Mouse (Mus musculus): ENCODE measurements around the gene Crisp2. TPM values are rescaled to one million over a fixed set of nuclear protein-coding genes. Genes with fewer than 3 reads are reported as not detected.

Crisp2 gene
- polyA plus RNA-seq (2016; fragmentation: Nextera tagmentation; extraction: Ambion mirVana): not detected in 2 replicates

DNA sequence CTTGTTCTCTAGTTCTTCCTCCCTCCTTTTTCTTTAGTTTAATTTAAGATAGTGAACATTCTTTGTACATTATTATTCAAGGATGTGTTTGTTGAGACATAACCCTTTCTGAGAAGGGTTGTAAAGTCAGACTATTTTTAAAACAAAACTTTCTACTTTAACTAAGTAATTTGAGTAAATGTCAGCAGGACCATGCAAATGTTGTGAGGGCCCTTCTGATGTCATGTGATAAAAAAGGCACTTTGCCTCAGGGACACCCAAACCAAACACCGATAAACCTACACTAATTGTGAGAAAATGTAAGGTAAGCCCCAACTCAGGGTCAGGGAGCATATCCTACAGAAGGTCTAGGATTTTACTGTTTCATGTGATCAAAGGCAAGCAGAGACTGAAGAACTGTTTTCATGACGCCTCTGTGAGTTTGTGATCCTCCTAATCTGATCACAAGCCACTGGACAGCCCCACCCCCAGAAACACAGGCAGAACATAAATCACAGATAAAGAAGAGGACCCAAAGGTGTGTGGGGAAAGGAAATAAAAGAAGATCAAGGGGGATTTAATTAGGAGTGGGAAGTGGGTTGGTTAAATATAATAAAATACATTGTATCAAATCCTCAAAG lies at the start of gene Crisp2:
TSS of gene Crisp2 (minus strand) at position 51 of the 620 bp plus-strand sequence.
- no peak within 1 kb of the TSS for H3K27ac ChIP-seq (replicated peaks)
- no peaks in the 10 kb centered on the region for H3K9me3 ChIP-seq (replicated peaks)
- H3K4me3 ChIP-seq: no peak within 1 kb of the TSS
- no peaks in the 10 kb centered on the region for H3K4me1 ChIP-seq
- H3K36me3 ChIP-seq: no peaks in the 10 kb centered on the region
- 55% methylated on average over 2 of the region's 2 CpGs for WGBS
- H3K27me3 ChIP-seq (ENCODE audit: low read depth, poor library complexity, severe bottlenecking): no peaks in the 10 kb centered on the region
- no peak for DNase-seq (ENCODE audit: low spot score)

- Histone ChIP-seq H3K4me3 (no peak overlapping the region), H3K9me3 (replicated peaks) (no peaks in the 10 kb centered on the region), H3K36me3 (no peaks in the 10 kb centered on the region), H3K27me3 (ENCODE audit: low read depth, poor library complexity, severe bottlenecking) (no peaks in the 10 kb centered on the region), H3K4me1 (no peaks in the 10 kb centered on the region), H3K27ac (replicated peaks) (no peak overlapping the region)
- DNase-seq (ENCODE audit: low spot score): no peak
These were observed 48.3 kb upstream of the Crisp2 start for GRCm38 (mm10) chr17:40855065-40855464.

DNA sequence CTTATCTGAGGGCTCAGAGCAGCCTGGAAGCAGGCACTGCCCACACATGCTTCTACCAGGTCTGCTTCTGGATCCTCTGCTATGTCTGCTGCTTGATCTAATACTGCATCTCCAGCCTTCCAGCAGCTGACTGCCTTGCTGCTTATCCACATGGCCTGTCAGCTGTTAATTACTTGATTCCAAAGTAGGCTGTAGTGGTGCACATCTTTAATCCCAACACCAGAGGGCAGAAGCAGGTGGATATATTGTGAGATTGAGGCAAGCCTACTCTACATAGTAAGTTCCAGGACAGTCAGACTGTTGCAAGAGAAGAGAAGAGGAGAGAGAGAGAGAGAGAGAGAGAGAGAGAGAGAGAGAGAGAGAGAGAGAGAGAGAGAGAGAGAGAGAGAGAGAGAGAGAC lies 30.5 kb upstream of the Crisp2 start:
- Histone ChIP-seq H3K36me3 (no peaks in the 10 kb centered on the region), H3K9me3 (replicated peaks) (no peaks in the 10 kb centered on the region), H3K4me3 (no peak overlapping the region), H3K27ac (replicated peaks) (no peak overlapping the region), H3K27me3 (ENCODE audit: low read depth, poor library complexity, severe bottlenecking) (no peaks in the 10 kb centered on the region), H3K4me1 (no peaks in the 10 kb centered on the region)
- DNase-seq (ENCODE audit: low spot score): no peak

- Histone ChIP-seq H3K36me3 (no peaks in the 10 kb centered on the region), H3K27ac (replicated peaks) (no peak overlapping the region), H3K9me3 (replicated peaks) (no peaks in the 10 kb centered on the region), H3K4me3 (no peak overlapping the region), H3K4me1 (no peaks in the 10 kb centered on the region), H3K27me3 (ENCODE audit: low read depth, poor library complexity, severe bottlenecking) (no peaks in the 10 kb centered on the region)
- DNase-seq (ENCODE audit: low spot score): no peak
- 61% methylated on average over 2 of the region's 2 CpGs for WGBS
These were observed 25.1 kb upstream of the Crisp2 start for GRCm38 (mm10) chr17:40831870-40832269.

DNA sequence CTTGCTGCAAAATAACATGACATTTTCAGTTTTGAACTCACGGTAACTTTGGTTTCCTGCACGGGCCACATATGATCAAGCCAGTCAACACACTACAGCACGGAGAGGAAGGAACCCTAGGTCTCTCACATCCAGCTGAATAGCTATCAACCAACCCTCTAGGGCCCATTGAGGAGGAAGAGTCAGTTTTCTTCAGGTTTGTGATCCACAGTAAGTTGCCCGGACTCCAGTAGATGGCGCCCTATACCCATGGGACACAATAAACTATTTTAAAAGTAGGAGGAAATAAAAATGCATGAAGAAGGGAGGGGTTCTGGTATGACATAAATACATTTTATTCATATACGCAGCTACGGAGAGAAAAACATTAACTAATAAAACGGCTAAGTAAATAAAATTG lies 17.7 kb upstream of the Crisp2 start:
- peak; percentile 17 for DNase-seq (ENCODE audit: low spot score)
- Histone ChIP-seq H3K9me3 (replicated peaks) (no peaks in the 10 kb centered on the region), H3K4me1 (no peaks in the 10 kb centered on the region), H3K27ac (replicated peaks) (no peak overlapping the region), H3K27me3 (ENCODE audit: low read depth, poor library complexity, severe bottlenecking) (no peaks in the 10 kb centered on the region), H3K36me3 (no peaks in the 10 kb centered on the region), H3K4me3 (no peak overlapping the region)
- WGBS: 65% methylated on average over 8 of the region's 8 CpGs

DNA sequence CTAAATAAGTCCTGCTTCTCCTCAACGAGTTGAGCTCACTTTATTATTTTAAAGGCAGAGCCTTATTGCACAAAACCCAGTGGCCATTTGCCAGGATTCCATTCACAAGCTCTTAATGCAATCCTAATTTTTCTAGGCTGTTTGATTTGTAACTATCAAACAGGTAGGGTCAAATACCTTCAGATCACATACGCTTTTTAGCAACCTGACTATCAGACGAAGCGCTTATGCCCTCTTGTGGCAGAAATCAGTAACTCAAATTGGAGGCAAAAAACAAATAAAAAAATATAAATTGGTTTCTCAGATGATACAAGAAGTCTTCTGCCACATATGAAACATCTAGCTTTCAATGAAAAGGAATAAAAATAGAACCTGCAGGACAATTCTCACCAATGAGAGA lies 17.0 kb upstream of the Crisp2 start:
- 40% methylated on average over 4 of the region's 4 CpGs for WGBS
- DNase-seq (ENCODE audit: low spot score): no peak
- Histone ChIP-seq H3K36me3 (no peaks in the 10 kb centered on the region), H3K4me3 (no peak overlapping the region), H3K27ac (replicated peaks) (no peak overlapping the region), H3K27me3 (ENCODE audit: low read depth, poor library complexity, severe bottlenecking) (no peaks in the 10 kb centered on the region), H3K4me1 (no peaks in the 10 kb centered on the region), H3K9me3 (replicated peaks) (no peaks in the 10 kb centered on the region)

- Histone ChIP-seq H3K4me1 (no peaks in the 10 kb centered on the region), H3K27ac (replicated peaks) (no peak overlapping the region), H3K27me3 (ENCODE audit: low read depth, poor library complexity, severe bottlenecking) (no peaks in the 10 kb centered on the region), H3K36me3 (no peaks in the 10 kb centered on the region), H3K4me3 (no peak overlapping the region), H3K9me3 (replicated peaks) (no peaks in the 10 kb centered on the region)
- DNase-seq (ENCODE audit: low spot score): no peak
- WGBS: 92% methylated on average over 9 of the region's 9 CpGs
These were observed 14.7 kb upstream of the Crisp2 start for GRCm38 (mm10) chr17:40821477-40821876.

GRCm38 (mm10) chr17:40817340-40817943 lies 10.6 kb upstream of the Crisp2 start:
- H3K27me3 ChIP-seq (ENCODE audit: low read depth, poor library complexity, severe bottlenecking): no peaks in the 10 kb centered on the region
- H3K4me3 ChIP-seq: no peak overlapping the region
- H3K4me1 ChIP-seq: no peaks in the 10 kb centered on the region
- no peak for DNase-seq (ENCODE audit: low spot score)
- H3K9me3 ChIP-seq (replicated peaks): no peaks in the 10 kb centered on the region
- no peak overlapping the region for H3K27ac ChIP-seq (replicated peaks)
- no peaks in the 10 kb centered on the region for H3K36me3 ChIP-seq
- WGBS: 86% methylated on average over 4 of the region's 4 CpGs

DNA sequence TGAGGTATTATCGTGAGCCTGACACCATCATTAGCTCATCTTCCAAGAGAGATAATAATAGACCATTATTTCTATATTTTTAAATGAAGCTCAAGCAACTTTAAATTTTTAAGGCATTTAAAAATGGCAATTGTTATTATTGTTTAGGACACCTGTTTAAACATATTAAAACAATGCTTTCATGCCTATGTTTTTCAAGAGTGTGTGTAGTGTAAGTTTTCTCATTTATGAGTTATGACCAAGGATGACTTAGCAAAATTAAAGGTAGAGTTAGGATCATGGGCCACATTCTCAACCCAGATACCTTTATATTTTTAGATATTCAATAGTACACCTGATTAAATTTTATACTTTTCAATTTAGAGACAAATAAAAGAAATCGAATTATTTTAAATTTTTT lies 5.5 kb upstream of the Crisp2 start:
- Histone ChIP-seq H3K4me3 (no peak overlapping the region), H3K27ac (replicated peaks) (no peak overlapping the region), H3K9me3 (replicated peaks) (no peaks in the 10 kb centered on the region), H3K27me3 (ENCODE audit: low read depth, poor library complexity, severe bottlenecking) (no peaks in the 10 kb centered on the region), H3K4me1 (no peaks in the 10 kb centered on the region), H3K36me3 (no peaks in the 10 kb centered on the region)
- WGBS: 83% methylated on average over 2 of the region's 2 CpGs
- no peak for DNase-seq (ENCODE audit: low spot score)

DNA sequence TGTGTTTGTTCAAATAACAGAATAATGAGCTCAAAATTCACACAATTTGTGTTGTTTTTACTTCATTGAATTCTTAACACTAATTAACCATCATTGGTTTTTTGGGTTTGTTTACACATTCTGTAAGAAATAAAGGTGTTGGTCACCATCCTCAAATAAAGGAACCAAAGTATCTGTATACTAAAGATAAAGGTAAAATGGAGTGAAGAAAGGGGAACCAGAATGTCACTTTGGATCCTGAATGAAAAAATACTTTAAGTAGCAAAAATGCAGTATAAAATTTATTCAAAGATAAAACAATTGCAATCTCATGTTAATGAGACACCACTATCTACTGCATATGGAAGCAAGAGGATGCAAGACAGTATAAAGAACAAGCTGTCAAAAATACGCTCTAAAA lies 4.8 kb upstream of the Crisp2 start:
- Histone ChIP-seq H3K9me3 (replicated peaks) (no peaks in the 10 kb centered on the region), H3K27me3 (ENCODE audit: low read depth, poor library complexity, severe bottlenecking) (no peaks in the 10 kb centered on the region), H3K4me1 (no peaks in the 10 kb centered on the region), H3K4me3 (no peak overlapping the region), H3K27ac (replicated peaks) (no peak overlapping the region), H3K36me3 (no peaks in the 10 kb centered on the region)
- WGBS: 89% methylated on average over 1 of the region's 1 CpGs
- no peak for DNase-seq (ENCODE audit: low spot score)

DNA sequence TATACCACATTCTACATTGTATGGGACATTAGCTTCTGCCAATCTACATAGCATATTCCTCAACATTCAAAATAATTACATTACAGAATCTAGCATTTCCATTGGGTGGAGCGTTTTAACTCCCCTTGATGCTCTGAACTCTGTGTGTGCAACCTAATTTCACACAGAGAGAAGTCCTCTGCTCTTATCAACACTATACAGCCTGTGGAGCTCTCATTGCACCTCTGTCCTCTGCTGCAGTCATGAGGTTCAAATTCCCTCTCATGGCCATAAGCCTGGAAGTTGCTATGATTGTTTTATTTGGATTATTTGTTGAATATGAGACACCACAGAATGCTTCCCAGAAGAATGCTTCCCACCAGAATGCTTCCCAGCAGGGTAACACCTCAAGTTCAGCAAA lies 4.1 kb upstream of the Crisp2 start, which contains the start of gene Rhag:
TSS of gene Rhag (plus strand) at position 193 of the 400 bp plus-strand sequence.
- no peaks in the 10 kb centered on the region for H3K36me3 ChIP-seq
- H3K9me3 ChIP-seq (replicated peaks): no peaks in the 10 kb centered on the region
- 60% methylated on average over 1 of the region's 1 CpGs for WGBS
- no peaks in the 10 kb centered on the region for H3K27me3 ChIP-seq (ENCODE audit: low read depth, poor library complexity, severe bottlenecking)
- H3K4me3 ChIP-seq: no peak within 1 kb of the TSS
- H3K4me1 ChIP-seq: no peaks in the 10 kb centered on the region
- no peak for DNase-seq (ENCODE audit: low spot score)
- no peak within 1 kb of the TSS for H3K27ac ChIP-seq (replicated peaks)

DNA sequence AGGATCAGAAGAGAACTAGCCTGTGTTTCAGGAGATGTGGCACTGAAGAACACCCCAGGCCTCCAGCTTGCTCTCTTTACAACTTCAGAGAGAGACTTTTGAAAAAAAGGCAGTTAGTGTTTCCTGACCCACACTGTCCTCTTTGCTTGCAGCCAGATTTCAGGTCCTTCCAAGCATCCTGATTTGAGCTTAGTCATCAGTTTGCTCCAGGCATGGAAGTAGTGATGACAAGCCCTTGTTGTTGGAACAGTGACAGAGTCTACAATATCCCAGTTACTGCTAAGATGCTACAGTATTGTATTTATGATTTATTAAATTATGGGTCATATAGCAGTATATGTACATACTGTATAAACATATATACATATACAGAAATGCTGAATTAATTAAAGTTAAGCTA lies 1.3 kb upstream of the Crisp2 start:
- Histone ChIP-seq H3K4me3 (no peak overlapping the region), H3K4me1 (no peaks in the 10 kb centered on the region), H3K36me3 (no peaks in the 10 kb centered on the region), H3K9me3 (replicated peaks) (no peaks in the 10 kb centered on the region), H3K27ac (replicated peaks) (no peak overlapping the region), H3K27me3 (ENCODE audit: low read depth, poor library complexity, severe bottlenecking) (no peaks in the 10 kb centered on the region)
- DNase-seq (ENCODE audit: low spot score): no peak

DNA sequence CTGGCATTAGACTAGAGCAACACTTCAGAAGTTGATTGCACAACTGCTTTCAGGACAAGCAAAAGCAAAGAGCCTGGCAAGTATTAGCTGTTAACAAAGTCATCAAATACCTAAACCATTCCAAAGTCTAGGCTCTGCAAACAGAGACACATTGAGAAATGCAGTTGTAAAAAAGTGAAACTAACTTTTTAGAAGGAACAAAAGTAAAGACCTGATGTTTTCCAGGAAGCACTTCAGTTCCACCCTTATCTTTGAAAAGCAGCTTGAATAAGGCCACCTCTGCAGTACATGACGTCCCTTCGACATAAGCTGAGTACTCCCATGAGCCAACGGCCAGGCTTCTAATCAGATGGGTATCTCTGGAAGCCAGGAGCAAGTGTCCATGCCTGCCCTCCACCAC lies 253 bp downstream of the Crisp2 start:
- WGBS: 73% methylated on average over 3 of the region's 3 CpGs
- no peaks in the 10 kb centered on the region for H3K9me3 ChIP-seq (replicated peaks)
- no peak overlapping the region for H3K4me3 ChIP-seq
- no peaks in the 10 kb centered on the region for H3K4me1 ChIP-seq
- H3K27ac ChIP-seq (replicated peaks): no peak overlapping the region
- DNase-seq (ENCODE audit: low spot score): no peak
- no peaks in the 10 kb centered on the region for H3K27me3 ChIP-seq (ENCODE audit: low read depth, poor library complexity, severe bottlenecking)
- H3K36me3 ChIP-seq: no peaks in the 10 kb centered on the region
